Mouse (Mus musculus): Measurements from ENCODE around the gene Vmn1r228. TPM values are rescaled to one million over a fixed set of nuclear protein-coding genes. Genes with fewer than 3 reads are reported as not detected.

Vmn1r228 gene
- not detected in 2 replicates for polyA plus RNA-seq (2012; rRNA removed)

DNA sequence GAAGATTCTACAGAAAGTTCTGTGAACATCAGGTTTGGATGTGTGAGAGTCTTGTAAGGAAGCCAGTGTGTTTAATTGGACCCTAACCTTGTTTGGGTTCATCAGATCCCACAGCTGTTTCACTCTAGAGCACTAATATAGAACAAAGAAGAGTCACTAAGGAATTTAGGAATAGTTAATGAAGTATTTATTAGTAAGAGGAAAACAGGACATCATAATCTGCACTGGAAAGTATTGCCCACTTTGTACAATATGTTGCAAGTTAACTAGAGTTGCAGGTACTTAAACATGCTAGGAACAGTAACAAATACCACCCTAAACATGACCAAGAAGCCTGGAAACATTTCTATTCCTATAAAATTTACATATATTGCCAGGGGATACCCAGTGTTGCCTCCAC lies at the start of gene Vmn1r228:
Vmn1r228 (minus strand) TSS at position 101 of the 400 bp plus-strand sequence.
- Histone ChIP-seq H3K4me3 (ENCODE audit: insufficient read depth, low read length) (no peak within 1 kb of the TSS), H3K27ac (ENCODE audit: insufficient read depth, low read length) (no peak within 1 kb of the TSS), H3K4me1 (ENCODE audit: control insufficient read depth, insufficient read depth, low read length) (no peaks in the 10 kb centered on the region)
- TF ChIP-seq POLR2A (IDR thresholded peaks at IDR 0.05; ENCODE audit: extremely low read depth, insufficient read depth, low read length) (no peak), CTCF (IDR thresholded peaks at IDR 0.05; ENCODE audit: extremely low read depth, insufficient read depth, low read length) (no peak)

DNA sequence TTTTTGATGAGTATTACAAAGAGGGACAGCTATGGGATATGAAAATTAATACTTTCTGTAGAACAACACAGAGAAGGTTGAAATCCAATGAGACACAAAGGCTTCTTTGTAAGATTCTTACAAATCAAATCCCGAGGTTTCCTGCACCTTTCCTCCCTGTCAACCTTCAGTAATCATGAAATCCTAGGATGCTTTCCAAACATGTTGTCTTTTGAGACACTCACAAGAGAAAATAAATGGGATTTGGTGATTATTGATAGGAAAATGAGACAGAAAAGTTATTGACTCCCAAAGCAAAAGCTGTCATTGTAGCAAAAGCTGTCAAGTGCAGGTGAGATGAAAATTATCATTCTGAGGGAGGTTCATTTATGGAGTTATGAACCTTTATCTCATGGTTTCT lies 25.3 kb upstream of the Vmn1r228 start, which contains the start of gene Vmn1r229:
Vmn1r229 (plus strand) TSS at position 301 of the 400 bp plus-strand sequence.
- no peak within 1 kb of the TSS for H3K27ac ChIP-seq (ENCODE audit: insufficient read depth, low read length)
- no peaks in the 10 kb centered on the region for H3K4me1 ChIP-seq (ENCODE audit: control insufficient read depth, insufficient read depth, low read length)
- TF ChIP-seq POLR2A (IDR thresholded peaks at IDR 0.05; ENCODE audit: extremely low read depth, insufficient read depth, low read length) (no peak), CTCF (IDR thresholded peaks at IDR 0.05; ENCODE audit: extremely low read depth, insufficient read depth, low read length) (no peak)
- H3K4me3 ChIP-seq (ENCODE audit: insufficient read depth, low read length) = no peak within 1 kb of the TSS

DNA sequence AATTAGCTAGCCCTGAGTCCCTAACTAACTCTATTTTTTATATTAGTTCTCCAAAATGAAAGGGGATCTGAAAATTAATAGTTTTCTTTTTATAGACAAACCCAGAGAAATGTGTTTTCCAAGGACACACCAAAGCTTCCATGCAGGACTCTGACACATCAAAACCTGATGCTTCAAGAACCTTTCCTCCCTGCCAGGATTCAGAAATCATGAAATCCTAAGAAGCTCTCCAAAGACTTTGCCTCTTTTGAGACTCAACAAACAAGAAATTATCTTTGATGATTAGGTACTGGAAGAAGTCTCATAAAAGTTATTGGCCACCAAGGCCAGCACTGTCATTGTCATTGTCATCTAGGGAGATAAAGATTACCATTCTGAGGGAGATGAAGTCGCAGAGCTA lies 56.4 kb downstream of the Vmn1r228 start, which contains the start of gene Vmn1r227:
Vmn1r227 (plus strand) TSS at position 301 of the 400 bp plus-strand sequence.
- Histone ChIP-seq H3K4me1 (ENCODE audit: control insufficient read depth, insufficient read depth, low read length) (no peaks in the 10 kb centered on the region), H3K4me3 (ENCODE audit: insufficient read depth, low read length) (no peak within 1 kb of the TSS), H3K27ac (ENCODE audit: insufficient read depth, low read length) (no peak within 1 kb of the TSS)
- TF ChIP-seq CTCF (IDR thresholded peaks at IDR 0.05; ENCODE audit: extremely low read depth, insufficient read depth, low read length) (no peak), POLR2A (IDR thresholded peaks at IDR 0.05; ENCODE audit: extremely low read depth, insufficient read depth, low read length) (no peak)

Other genes starting within 250 kb of the Vmn1r228 start
- gene Vmn2r109, start 221.4 kb downstream of the Vmn1r228 start, polyA plus RNA-seq (2012; rRNA removed) = not detected in 2 replicates
- not detected in 2 replicates for gene Vmn2r110, start 189.7 kb downstream of the Vmn1r228 start, polyA plus RNA-seq (2012; rRNA removed)
- gene Fpr-rs3, start 161.3 kb downstream of the Vmn1r228 start, polyA plus RNA-seq (2012; rRNA removed) = not detected in 2 replicates
- gene Vmn1r226, start 103.3 kb downstream of the Vmn1r228 start, polyA plus RNA-seq (2012; rRNA removed) = not detected in 2 replicates
- not detected in 2 replicates for gene Vmn1r227, start 56.3 kb downstream of the Vmn1r228 start, polyA plus RNA-seq (2012; rRNA removed)
- gene Vmn1r229, start 25.4 kb upstream of the Vmn1r228 start, polyA plus RNA-seq (2012; rRNA removed) = not detected in 2 replicates
- not detected in 2 replicates for gene Vmn1r230, start 54.3 kb upstream of the Vmn1r228 start, polyA plus RNA-seq (2012; rRNA removed)
- gene Vmn1r231, start 118.9 kb upstream of the Vmn1r228 start, polyA plus RNA-seq (2012; rRNA removed) = not detected in 2 replicates
- not detected in 2 replicates for gene Vmn1r232, start 133.6 kb upstream of the Vmn1r228 start, polyA plus RNA-seq (2012; rRNA removed)
- gene Ppp2r1a, start 159.2 kb upstream of the Vmn1r228 start, polyA plus RNA-seq (2012; rRNA removed) = 596 and 603 TPM in 2 replicates
- gene Vmn1r233, start 210.3 kb upstream of the Vmn1r228 start, polyA plus RNA-seq (2012; rRNA removed) = not detected in 2 replicates
- gene Zfp160, start 222.7 kb upstream of the Vmn1r228 start, polyA plus RNA-seq (2012; rRNA removed) = 15.8 and 16.6 TPM in 2 replicates

All from cortical plate, adult 2 months (tissue).